Comparison of ENCODE assay signal across 8 mouse cellular contexts in genomic region chr9:64025565-64025964, GRCm38 (mm10). TPM values are rescaled to one million over a fixed set of nuclear protein-coding genes. Genes with fewer than 3 reads are reported as not detected.
DNase-seq lines count a peak whose midpoint lies in the region; ATAC-seq lines count a peak whose summit lies in the region.

No protein-coding gene starts in this region.

- no peaks in the 10 kb centered on the region for H3K27me3 ChIP-seq in heart, embryonic 12.5 days (replicated peaks)
- H3K27me3 ChIP-seq in heart, embryonic 11.5 days (ENCODE audit: control insufficient read depth, insufficient read depth, low read length), result no peaks in the 10 kb centered on the region
- H3K27me3 ChIP-seq in liver, embryonic 15.5 days, result peaks cover 22% of the 10 kb centered on the region

- H3K4me3 ChIP-seq in heart, embryonic 12.5 days, result no peak overlapping the region
- H3K4me3 ChIP-seq in heart, embryonic 11.5 days (ENCODE audit: low read depth, low read length), result no peak overlapping the region
- no peak overlapping the region for H3K4me3 ChIP-seq in liver, embryonic 15.5 days (replicated peaks)

- no peaks in the 10 kb centered on the region for H3K36me3 ChIP-seq in heart, embryonic 12.5 days
- no peaks in the 10 kb centered on the region for H3K36me3 ChIP-seq in heart, embryonic 11.5 days (ENCODE audit: control insufficient read depth, insufficient read depth, low read length)
- no peaks in the 10 kb centered on the region for H3K36me3 ChIP-seq in liver, embryonic 15.5 days (replicated peaks)

- H3K9me3 ChIP-seq in heart, embryonic 12.5 days (replicated peaks), result no peaks in the 10 kb centered on the region
- H3K9me3 ChIP-seq in heart, embryonic 11.5 days (replicated peaks; ENCODE audit: control insufficient read depth, low read length), result no peaks in the 10 kb centered on the region
- H3K9me3 ChIP-seq in liver, embryonic 15.5 days (replicated peaks), result no peaks in the 10 kb centered on the region

- peaks cover 27% of the 10 kb centered on the region for H3K4me1 ChIP-seq in heart, embryonic 12.5 days (replicated peaks)
- H3K4me1 ChIP-seq in heart, embryonic 11.5 days (ENCODE audit: control insufficient read depth, insufficient read depth, low read length), result peaks cover 26% of the 10 kb centered on the region
- H3K4me1 ChIP-seq in liver, embryonic 15.5 days (replicated peaks), result peaks cover 77% of the 10 kb centered on the region

- WGBS in heart, embryonic 12.5 days, result 8% methylated on average over 3 of the region's 3 CpGs
- WGBS in heart, embryonic 11.5 days (ENCODE audit: insufficient replicate concordance), result 3% methylated on average over 3 of the region's 3 CpGs
- WGBS in liver, embryonic 15.5 days (ENCODE audit: insufficient replicate concordance), result 3% methylated on average over 3 of the region's 3 CpGs

- H3K4me2 ChIP-seq in heart, embryonic 12.5 days, result no peak overlapping the region
- no peak overlapping the region for H3K4me2 ChIP-seq in heart, embryonic 11.5 days
- H3K4me2 ChIP-seq in liver, embryonic 15.5 days, result no peak overlapping the region

- no peak for ATAC-seq in heart, embryonic 12.5 days (ENCODE audit: insufficient number of reproducible peaks, low FRiP score)
- ATAC-seq in heart, embryonic 11.5 days (replicated peaks; ENCODE audit: insufficient number of reproducible peaks, low FRiP score, low TSS enrichment), result no peak
- no peak for ATAC-seq in liver, embryonic 15.5 days (ENCODE audit: insufficient read depth)
- ATAC-seq in granulocyte monocyte progenitor cell, adult 5-6 weeks (replicated peaks; ENCODE audit: poor library complexity, severe bottlenecking), result no peak

- no peak overlapping the region for H3K9ac ChIP-seq in heart, embryonic 12.5 days
- no peak overlapping the region for H3K9ac ChIP-seq in heart, embryonic 11.5 days (ENCODE audit: low read depth, low read length)
- H3K9ac ChIP-seq in liver, embryonic 15.5 days, result 0 out of 2 replicates have a peak overlapping the region, but pooled peaks have one; percentile 13

- H3K27ac ChIP-seq in heart, embryonic 12.5 days (ENCODE audit: poor library complexity, severe bottlenecking), result no peak overlapping the region
- H3K27ac ChIP-seq in heart, embryonic 11.5 days (ENCODE audit: low read depth, low read length), result peak overlapping the region; percentile 38; the same call in 1 of the 2 replicates
- H3K27ac ChIP-seq in liver, embryonic 15.5 days (replicated peaks), result peak overlapping the region; percentile 15

- peak; percentile 60 to 81 for DNase-seq in heart, adult 18-20 months
- DNase-seq in A20 (ENCODE audit: low read depth, low spot score), result peak; percentile 61
- DNase-seq in adrenal gland, adult 2 months, result peak; percentile 51
- peak; percentile 50 to 57 for DNase-seq in thymus, postnatal 36 days

RNA-seq across cellular contexts. Expression of gene Smad6, which starts 3.7 kb away (rescaled TPM):
- 10 to 100 TPM in 1 of 2 experiments, 1 to 10 TPM in 1; 9.0 to 11.3 TPM for total RNA-seq in heart, adult 18-20 months (2021)
- 56.2 and 62.8 TPM in 2 replicates for polyA plus RNA-seq in heart, embryonic 12.5 days (2016; fragmentation: Nextera tagmentation; extraction: Ambion mirVana)
- total RNA-seq in adrenal gland, adult 2 months (2021), result 10 to 100 TPM in 1 of 2 experiments, 1 to 10 TPM in 1; 6.0 to 12.9 TPM
- 43.4 and 52.4 TPM in 2 replicates for polyA plus RNA-seq in adrenal gland, adult 2 months (2012; rRNA removed)
- 30.5 and 31.6 TPM in 2 replicates for polyA plus RNA-seq in heart, embryonic 11.5 days (2014; fragmentation: Nextera tagmentation; extraction: Ambion mirVana)
- 2.3 and 2.9 TPM in 2 replicates for polyA plus RNA-seq in liver, embryonic 15.5 days (2015; fragmentation: Nextera tagmentation; extraction: Ambion mirVana)
- total RNA-seq in granulocyte monocyte progenitor cell, adult 5-6 weeks (2014; fragmentation: Nextera tagmentation), result 0.56 and 1.4 TPM in 2 replicates
- total RNA-seq in granulocyte monocyte progenitor cell, adult 5-6 weeks (2017), result 1.3 and 1.7 TPM in 2 replicates
